Mouse (Mus musculus) monocyte, adult 2 months (primary cell): ENCODE measurements around the gene Cblc.

Source experiments
- DNase-seq, 2 experiments: peaks; one replicate each; pipeline ENCODE4 v3.0.0; 2022; ENCODE audit warnings: low spot score in 2 of 2, low read depth in 1 of 2

Cblc gene

GRCm38 (mm10) chr7:19784764-19785535 lies 11.7 kb downstream of the Cblc start:
- DNase-seq = no peak

DNA sequence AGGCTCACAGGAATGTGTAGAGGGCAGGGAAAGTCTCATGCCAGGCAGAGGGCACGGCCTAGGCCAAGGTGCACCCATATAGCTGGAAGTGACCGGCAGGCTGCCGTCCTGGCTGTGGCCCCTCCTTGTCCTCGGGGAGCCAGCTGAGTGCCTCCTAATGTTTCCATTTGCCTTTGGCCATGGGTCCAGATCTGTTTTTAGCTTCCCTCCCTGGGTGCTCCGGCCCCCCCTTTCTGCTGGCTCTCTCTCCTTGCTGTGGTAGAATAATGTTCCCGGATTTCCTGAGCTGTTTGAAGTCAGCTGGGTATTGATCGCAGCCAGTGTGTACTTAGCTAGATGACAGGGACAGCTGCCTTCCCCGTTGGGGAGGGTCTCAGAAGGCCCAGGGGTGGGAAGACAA lies 13.0 kb downstream of the Cblc start:
- no peak for DNase-seq

GRCm38 (mm10) chr7:19782645-19783044 lies 14.0 kb downstream of the Cblc start:
- DNase-seq = no peak

DNA sequence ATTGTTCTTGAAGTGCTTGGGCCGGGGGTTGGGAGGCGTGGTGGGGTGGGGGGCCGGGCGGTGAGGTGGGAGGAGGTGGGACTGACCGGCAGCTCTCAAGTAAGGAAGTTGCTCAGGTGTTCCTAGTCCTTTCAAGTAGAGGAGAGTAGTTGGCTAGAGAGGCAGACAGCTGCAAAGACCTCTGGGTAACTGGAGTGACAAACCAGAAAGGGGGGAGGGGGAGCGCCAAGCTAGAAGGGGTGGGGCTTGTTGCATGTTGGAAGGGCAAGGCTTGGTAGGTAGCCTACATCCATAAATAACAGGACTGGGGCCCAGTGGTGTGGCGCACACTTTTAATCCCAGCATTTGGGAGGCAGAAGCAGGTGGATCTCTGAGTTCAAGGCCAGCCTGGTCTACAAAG lies 14.9 kb downstream of the Cblc start:
- DNase-seq = no peak

DNA sequence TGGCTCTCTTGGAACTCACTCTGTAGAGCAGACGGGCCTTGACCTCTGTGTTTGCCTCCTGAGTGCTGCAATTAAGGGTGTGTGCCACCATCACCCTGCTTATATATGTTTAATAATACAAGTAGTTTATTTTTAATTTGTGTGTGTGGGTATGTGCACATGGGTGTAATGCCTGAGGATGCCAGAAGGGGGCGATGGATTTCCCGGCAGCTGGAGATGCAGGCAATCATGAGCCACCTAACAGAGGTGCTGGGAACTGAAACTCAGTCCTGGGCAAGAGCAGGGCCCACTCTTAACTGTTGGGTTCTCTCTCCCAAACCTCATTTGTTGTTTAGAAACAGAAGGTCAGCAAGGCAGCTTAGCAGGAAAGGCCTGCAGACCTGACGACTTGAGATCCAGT lies 16.7 kb downstream of the Cblc start:
- DNase-seq = no peak

DNA sequence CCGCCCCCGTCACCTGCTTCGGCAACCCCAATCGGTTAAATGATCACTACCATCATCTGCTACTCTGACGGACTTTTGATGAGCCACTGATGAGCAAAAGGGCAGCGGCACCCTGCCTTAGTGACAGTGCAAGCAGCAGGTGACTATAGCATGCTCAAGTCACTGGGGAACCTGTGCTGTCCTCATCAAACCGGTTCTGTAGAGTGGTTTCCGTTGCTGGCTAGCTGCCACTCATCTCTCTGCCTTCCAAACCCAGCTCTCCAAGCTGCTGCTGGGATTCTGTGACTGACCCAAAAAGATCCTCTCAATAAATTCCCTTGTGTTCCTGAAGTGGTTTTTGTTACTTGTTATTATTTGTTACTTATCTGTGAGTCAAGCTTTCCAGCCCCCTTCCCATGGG lies 18.0 kb downstream of the Cblc start:
- DNase-seq = no peak

- DNase-seq = no peak
Observed at GRCm38 (mm10) chr7:19777049-19777723, 19.4 kb downstream of the Cblc start.

GRCm38 (mm10) chr7:19771682-19772081 lies 24.9 kb downstream of the Cblc start:
- DNase-seq = no peak

GRCm38 (mm10) chr7:19770984-19771391 lies 25.6 kb downstream of the Cblc start, which contains the start of gene Bcam:
Bcam (minus strand) TSS chr7:19771016.
- DNase-seq = no peak

- no peak for DNase-seq
Observed at GRCm38 (mm10) chr7:19770375-19770754, 26.2 kb downstream of the Cblc start.

GRCm38 (mm10) chr7:19769434-19770374 lies 26.9 kb downstream of the Cblc start:
- DNase-seq = no peak

DNA sequence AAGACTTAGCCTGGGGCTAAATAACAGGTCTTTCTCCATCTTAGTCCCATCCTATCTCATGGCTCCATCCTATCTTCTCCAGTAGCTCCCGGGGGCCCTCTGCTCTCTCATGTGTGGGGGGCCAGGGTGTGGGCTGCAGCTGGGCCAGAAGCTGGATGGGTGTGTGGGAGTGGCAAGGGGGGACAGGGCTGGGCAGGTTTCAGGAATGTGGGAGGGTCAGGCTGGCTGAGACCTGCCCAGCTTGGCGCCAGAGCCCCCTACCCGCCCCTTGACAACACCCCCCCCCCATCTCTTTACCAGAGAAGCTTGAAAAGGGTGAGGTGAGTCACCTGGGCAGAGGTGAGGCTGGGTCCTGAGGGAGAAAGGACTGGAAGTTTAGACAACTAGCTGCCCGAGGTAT lies 27.6 kb downstream of the Cblc start:
- no peak for DNase-seq

GRCm38 (mm10) chr7:19768251-19768650 lies 28.4 kb downstream of the Cblc start:
- no peak for DNase-seq

DNA sequence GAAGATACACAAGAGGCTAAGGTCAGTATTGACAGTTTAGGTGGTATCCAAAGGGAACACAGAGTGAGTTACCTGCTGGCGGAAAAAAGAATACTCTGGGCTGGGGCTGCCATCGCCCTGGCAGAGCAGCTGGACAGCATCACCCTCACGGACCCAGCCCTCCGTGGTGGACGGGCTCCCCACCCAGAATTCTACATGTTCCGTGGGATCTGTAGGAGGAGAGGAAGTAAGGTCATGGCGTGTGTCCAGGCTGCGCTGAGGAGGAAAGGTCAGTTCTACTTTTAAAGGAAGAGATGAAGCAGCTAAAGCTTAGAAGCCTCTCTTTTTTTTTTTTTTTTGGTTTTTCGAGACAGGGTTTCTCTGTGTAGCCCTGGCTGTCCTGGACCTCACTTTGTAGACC lies 32.0 kb downstream of the Cblc start:
- DNase-seq = no peak

- DNase-seq = no peak
Observed at GRCm38 (mm10) chr7:19763829-19764477, 32.7 kb downstream of the Cblc start.

DNA sequence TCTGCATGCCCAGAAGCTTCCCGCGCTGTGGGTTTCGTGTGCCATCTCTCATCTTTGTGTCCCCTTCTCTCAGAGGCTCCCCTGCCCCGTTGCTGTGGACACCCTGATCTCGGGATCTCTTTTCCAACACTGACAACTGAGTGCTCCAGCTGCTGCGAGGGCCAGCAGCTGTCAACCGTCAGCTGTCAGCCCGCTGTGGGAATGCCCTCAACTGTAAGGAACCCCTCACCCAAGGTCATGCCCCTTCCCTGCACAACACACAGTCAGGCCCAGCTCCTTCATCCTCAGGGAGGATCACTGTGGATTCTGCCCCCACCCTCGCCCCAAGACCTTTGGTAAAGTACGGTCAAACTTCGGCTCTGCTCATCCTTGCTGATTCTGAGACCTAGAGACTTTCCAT lies 34.3 kb downstream of the Cblc start:
- no peak for DNase-seq

GRCm38 (mm10) chr7:19760021-19760420 lies 36.6 kb downstream of the Cblc start:
- no peak for DNase-seq

DNA sequence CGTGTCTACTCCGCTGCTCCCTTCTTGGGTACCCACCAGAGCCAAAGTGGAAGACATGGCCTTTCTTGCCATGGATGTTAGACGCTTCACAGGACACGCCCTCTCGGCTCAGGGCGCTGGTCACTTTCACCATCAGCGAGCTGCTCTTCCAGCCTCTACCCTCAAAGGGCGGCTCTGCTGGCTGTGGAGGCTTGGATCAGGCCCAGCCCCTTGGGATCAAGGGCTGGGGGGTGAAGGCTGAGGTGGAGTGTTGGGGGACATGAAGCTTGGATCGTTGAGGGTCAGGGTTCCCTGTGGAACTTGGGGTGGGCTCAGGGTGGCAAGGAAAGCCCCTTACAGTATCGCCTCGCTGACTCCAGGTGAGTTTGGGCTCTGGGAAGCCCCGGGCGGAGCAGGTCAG lies 38.0 kb downstream of the Cblc start:
- no peak for DNase-seq

DNA sequence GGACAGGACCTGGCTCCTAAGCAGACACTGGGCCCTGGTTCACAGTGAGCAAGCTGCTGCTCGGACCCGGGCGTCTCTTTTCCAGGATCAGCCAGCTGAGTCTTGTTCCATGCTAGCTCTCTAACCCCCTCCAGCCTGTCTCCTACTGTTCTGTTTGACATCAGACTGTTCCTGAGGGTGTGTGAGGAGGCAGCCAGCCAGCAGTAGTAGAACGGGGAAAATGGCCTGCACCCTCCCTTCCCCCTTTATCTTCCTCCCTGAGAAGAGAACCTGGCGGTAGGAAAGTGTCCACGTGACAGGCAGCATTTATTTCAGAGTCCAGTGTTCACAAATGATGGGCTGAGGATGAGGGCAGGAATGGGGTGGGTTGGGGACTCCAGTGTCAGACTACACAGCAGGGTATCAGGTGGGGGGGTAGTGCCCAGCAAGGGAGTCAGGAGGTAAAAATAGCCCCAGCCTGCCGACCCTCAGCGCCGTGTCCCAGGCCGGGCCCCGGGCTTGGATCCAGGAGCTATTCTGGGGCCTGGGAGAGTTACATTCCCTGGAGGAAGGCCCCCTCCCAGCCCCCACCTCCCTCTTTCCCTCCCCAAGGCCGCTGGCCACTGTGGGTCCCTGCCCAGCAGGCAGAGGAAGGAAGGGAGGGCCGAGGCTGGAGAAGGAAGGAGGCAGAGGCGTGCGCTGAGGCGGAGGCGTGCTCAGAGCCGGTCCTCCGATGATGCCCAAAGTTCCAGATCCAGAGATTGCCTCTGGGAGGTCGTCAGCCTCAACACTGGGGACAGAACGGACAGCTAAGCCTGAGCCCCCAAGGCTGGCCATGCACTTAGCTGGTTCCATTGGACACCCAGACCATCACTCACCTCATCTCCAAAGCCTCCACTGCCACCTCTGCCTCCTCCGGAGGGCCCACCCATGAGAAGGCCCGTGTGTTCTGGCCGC lies 40.5 kb downstream of the Cblc start:
- no peak for DNase-seq

DNA sequence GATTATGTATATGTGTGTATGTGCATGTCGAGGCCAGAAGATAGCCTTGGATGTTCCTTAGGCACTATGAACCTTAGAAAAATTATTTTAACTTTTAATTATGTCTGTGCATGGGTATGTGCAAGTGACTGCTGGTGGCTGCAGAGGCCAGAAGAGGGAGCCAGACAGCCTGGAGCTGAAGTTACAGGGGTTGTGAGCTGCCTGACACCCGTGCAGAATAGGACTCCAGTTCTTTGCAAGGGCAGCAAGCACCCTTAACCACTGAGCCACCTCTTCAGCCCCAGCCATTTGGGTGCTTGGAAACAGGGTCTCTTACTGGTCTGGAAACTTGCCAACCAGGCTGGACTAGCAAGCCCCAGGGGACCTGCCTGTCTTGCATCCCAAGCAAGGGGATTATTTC lies 41.6 kb downstream of the Cblc start:
- DNase-seq = no peak
